Mouse (Mus musculus): ENCODE results near the gene Cyb5d1.

DNA sequence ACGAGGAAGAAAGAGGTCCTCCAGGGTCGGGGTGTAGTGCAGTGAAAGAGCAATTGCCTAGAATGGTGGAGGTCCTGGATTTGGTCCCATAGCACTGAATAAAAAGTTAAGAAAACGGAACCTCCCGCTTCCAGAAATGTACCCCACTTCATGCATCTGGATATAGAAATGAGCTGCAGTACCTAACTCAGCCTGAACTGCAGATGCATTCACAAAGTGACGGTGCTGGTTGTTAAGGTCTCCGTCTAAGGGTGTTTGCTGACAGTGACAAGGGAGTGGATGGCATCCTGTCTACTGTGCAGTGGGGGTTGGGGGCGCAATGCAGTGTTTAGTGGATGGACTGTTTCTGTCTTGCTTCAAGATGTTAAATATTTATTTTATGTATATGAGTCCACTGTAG is 8.7 kb downstream of the Cyb5d1 start:
- TF ChIP-seq CTCF (IDR thresholded peaks at IDR 0.05; ENCODE audit: extremely low read depth, insufficient read length, insufficient replicate concordance, low read depth, low read length) = no peak
- no peak for TF ChIP-seq POLR2A (IDR thresholded peaks at IDR 0.05; ENCODE audit: low read depth, low read length)
